Mouse (Mus musculus): Measurements from ENCODE around the gene Aldh16a1. TPM values are rescaled to one million over a fixed set of nuclear protein-coding genes. Genes with fewer than 3 reads are reported as not detected.
"Not testable (repeated sequence)": the region's sequence is repeated elsewhere in the genome, so short reads cannot be mapped to it uniquely, and the experiment has no call there.

The Aldh16a1 gene
- total and polyA plus RNA-seq, 3 experiments, result 26.9 to 49.8 (median 45.1) TPM

- Histone ChIP-seq H3K4me1 (ENCODE audit: control insufficient read depth in 1 of 2, insufficient read depth in 2 of 2) (peaks cover 0 to 1% of the 10 kb centered on the region in 2 experiments; a peak in 2 of 4 replicates), H3K36me3 (replicated peaks in 1 of 2; ENCODE audit: control insufficient read depth in 1 of 2, insufficient read depth in 1 of 2, low read length in 1 of 2) (peaks cover 0 to under 1% of the 10 kb centered on the region in 2 experiments), H3K9ac (ENCODE audit: insufficient read depth, low read depth) (no peak overlapping the region), H3K9me3 (replicated peaks; ENCODE audit: low read length) (no peaks in the 10 kb centered on the region), H3K4me3 (replicated peaks in 1 of 3; ENCODE audit: low read depth in 2 of 3, low read length in 2 of 3, poor library complexity in 1 of 3) (no peak overlapping the region), H3K27me3 (replicated peaks) (no peaks in the 10 kb centered on the region), H3K79me2 (replicated peaks; ENCODE audit: control insufficient read depth, extremely low read depth, insufficient read depth, poor library complexity, severe bottlenecking) (no peaks in the 10 kb centered on the region), H3K27ac (ENCODE audit: insufficient read depth, low read depth) (no peak overlapping the region), H3K4me2 (ENCODE audit: insufficient read depth, low read depth, poor library complexity, severe bottlenecking) (no peak overlapping the region)
- no peak for DNase-seq (ENCODE audit: extremely low read depth)
- dilution Hi-C loops (cut with MboI; ENCODE audit: extremely low pct_ligation_motif_present, extremely low pct_unique_long_range_greater_than_20kb, low sequenced_read_pairs) (no loop called here), in situ Hi-C loops (cut with MboI; ENCODE audit: low pct_ligation_motif_present, low pct_unique_long_range_greater_than_20kb, low sequenced_read_pairs) (no loop called here)
- TF ChIP-seq BHLHE40 (IDR thresholded peaks at IDR 0.05; ENCODE audit: low read depth, low read length) (no peak), EP300 (IDR thresholded peaks at IDR 0.05; ENCODE audit: low read length) (no peak), ZMIZ1 (IDR thresholded peaks at IDR 0.05; ENCODE audit: low read depth, low read length) (no peak), TBP (conservative IDR thresholded peaks at IDR 0.05; ENCODE audit: low read depth, low read length) (no peak), KAT2A (IDR thresholded peaks at IDR 0.05; ENCODE audit: insufficient replicate concordance, low read length) (no peak), NELFE (IDR thresholded peaks at IDR 0.05; ENCODE audit: low read depth, low read length) (no peak), MXI1 (IDR thresholded peaks at IDR 0.05; ENCODE audit: low read depth, low read length) (no peak), USF1 (IDR thresholded peaks at IDR 0.05; ENCODE audit: low read depth, low read length) (no peak), PAX5 (IDR thresholded peaks at IDR 0.05; ENCODE audit: low read length) (no peak), HCFC1 (IDR thresholded peaks at IDR 0.05; ENCODE audit: low read depth, low read length) (no peak), MAZ (IDR thresholded peaks at IDR 0.05; ENCODE audit: low read depth, low read length) (no peak), UBTF (IDR thresholded peaks at IDR 0.05; ENCODE audit: low read depth, low read length) (no peak), ZKSCAN1 (IDR thresholded peaks at IDR 0.05; ENCODE audit: borderline replicate concordance, low read depth, low read length) (no peak), ELF1 (IDR thresholded peaks at IDR 0.05; ENCODE audit: low read depth, low read length) (no peak), ZC3H11A (IDR thresholded peaks at IDR 0.05; ENCODE audit: low read depth, low read length) (no peak), RAD21 (IDR thresholded peaks at IDR 0.05; ENCODE audit: low read depth, low read length) (no peak), TCF12 (IDR thresholded peaks at IDR 0.05; ENCODE audit: low read depth, low read length) (no peak), MAFK (IDR thresholded peaks at IDR 0.05; ENCODE audit: insufficient replicate concordance, low read length) (no peak), JUN (IDR thresholded peaks at IDR 0.05; ENCODE audit: insufficient read depth, low read depth, low read length) (no peak), ETS1 (conservative IDR thresholded peaks at IDR 0.05; ENCODE audit: low read depth, low read length) (no peak)
Observed at GRCm38 (mm10) chr7:45112529-45112928, 41.9 kb downstream of the Aldh16a1 start.

DNA sequence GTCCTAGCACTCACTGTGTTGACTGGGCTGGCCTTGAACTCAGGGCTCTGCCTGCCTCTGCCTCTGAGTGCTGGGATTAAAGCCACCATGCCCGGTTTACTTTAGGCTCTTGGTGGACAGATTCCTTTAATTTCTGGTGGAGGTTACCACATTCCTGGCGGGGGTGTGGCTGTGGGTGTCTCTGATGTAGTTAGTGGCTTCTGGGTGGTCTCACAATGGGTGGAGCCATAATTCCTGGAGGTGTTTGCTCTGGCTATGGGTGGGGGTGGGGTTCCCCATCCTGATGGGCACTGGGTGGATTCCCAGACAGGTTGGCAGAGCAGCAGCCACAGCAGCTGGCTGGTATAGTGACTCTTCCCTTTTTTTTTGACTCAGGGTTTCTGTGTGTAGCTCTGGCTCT, 42.4 kb downstream of the Aldh16a1 start:
- dilution Hi-C loops (cut with MboI; ENCODE audit: extremely low pct_ligation_motif_present, extremely low pct_unique_long_range_greater_than_20kb, low sequenced_read_pairs), result no loop called here

GRCm38 (mm10) chr7:45110089-45110488, 44.3 kb downstream of the Aldh16a1 start:
- dilution Hi-C loops (cut with MboI; ENCODE audit: extremely low pct_ligation_motif_present, extremely low pct_unique_long_range_greater_than_20kb, low sequenced_read_pairs); H3K27ac ChIP-seq (ENCODE audit: insufficient read depth, low read depth); H3K9ac ChIP-seq (ENCODE audit: insufficient read depth, low read depth); H3K4me3 ChIP-seq (replicated peaks in 1 of 3; ENCODE audit: low read depth in 2 of 3, low read length in 2 of 3, poor library complexity in 1 of 3); H3K4me2 ChIP-seq (ENCODE audit: insufficient read depth, low read depth, poor library complexity, severe bottlenecking); in situ Hi-C loops (cut with MboI; ENCODE audit: low pct_ligation_motif_present, low pct_unique_long_range_greater_than_20kb, low sequenced_read_pairs); H3K27me3 ChIP-seq (replicated peaks); H3K4me1 ChIP-seq (ENCODE audit: control insufficient read depth in 1 of 2, insufficient read depth in 2 of 2); H3K36me3 ChIP-seq (replicated peaks in 1 of 2; ENCODE audit: control insufficient read depth in 1 of 2, insufficient read depth in 1 of 2, low read length in 1 of 2); DNase-seq (ENCODE audit: extremely low read depth); H3K9me3 ChIP-seq (replicated peaks; ENCODE audit: low read length); H3K79me2 ChIP-seq (replicated peaks; ENCODE audit: control insufficient read depth, extremely low read depth, insufficient read depth, poor library complexity, severe bottlenecking): not testable (repeated sequence)

More for the DNA sequence above, 42.4 kb downstream of the Aldh16a1 start:
- Histone ChIP-seq H3K27me3 (replicated peaks) (no peaks in the 10 kb centered on the region), H3K4me1 (ENCODE audit: control insufficient read depth in 1 of 2, insufficient read depth in 2 of 2) (no peaks in the 10 kb centered on the region), H3K36me3 (replicated peaks in 1 of 2; ENCODE audit: control insufficient read depth in 1 of 2, insufficient read depth in 1 of 2, low read length in 1 of 2) (no peaks in the 10 kb centered on the region), H3K4me2 (ENCODE audit: insufficient read depth, low read depth, poor library complexity, severe bottlenecking) (no peak overlapping the region), H3K4me3 (replicated peaks in 1 of 3; ENCODE audit: low read depth in 2 of 3, low read length in 2 of 3, poor library complexity in 1 of 3) (no peak overlapping the region), H3K9me3 (replicated peaks; ENCODE audit: low read length) (no peaks in the 10 kb centered on the region), H3K79me2 (replicated peaks; ENCODE audit: control insufficient read depth, extremely low read depth, insufficient read depth, poor library complexity, severe bottlenecking) (no peaks in the 10 kb centered on the region), H3K9ac (ENCODE audit: insufficient read depth, low read depth) (no peak overlapping the region), H3K27ac (ENCODE audit: insufficient read depth, low read depth) (no peak overlapping the region)
- TF ChIP-seq USF2 (conservative IDR thresholded peaks at IDR 0.05; ENCODE audit: low read depth, low read length), result no peak
- TF ChIP-seq POLR2AphosphoS2 (IDR thresholded peaks at IDR 0.05; ENCODE audit: low read depth, low read length), result no peak
- no peak for TF ChIP-seq ETS1 (conservative IDR thresholded peaks at IDR 0.05; ENCODE audit: low read depth, low read length)
- no peak for TF ChIP-seq ZKSCAN1 (IDR thresholded peaks at IDR 0.05; ENCODE audit: borderline replicate concordance, low read depth, low read length)
- no peak for TF ChIP-seq ZNF384 (IDR thresholded peaks at IDR 0.05; ENCODE audit: low read depth, low read length)
- no peak for TF ChIP-seq TBP (conservative IDR thresholded peaks at IDR 0.05; ENCODE audit: low read depth, low read length)
- no peak for TF ChIP-seq JUN (IDR thresholded peaks at IDR 0.05; ENCODE audit: insufficient read depth, low read depth, low read length)
- no peak for TF ChIP-seq SMC3 (IDR thresholded peaks at IDR 0.05; ENCODE audit: low read depth, low read length)
- no peak for TF ChIP-seq MAX (IDR thresholded peaks at IDR 0.05; ENCODE audit: low read length)
- TF ChIP-seq BHLHE40 (IDR thresholded peaks at IDR 0.05; ENCODE audit: low read depth, low read length), result no peak
- no peak for TF ChIP-seq USF1 (IDR thresholded peaks at IDR 0.05; ENCODE audit: low read depth, low read length)
- no peak for TF ChIP-seq CHD2 (IDR thresholded peaks at IDR 0.05; ENCODE audit: low read length)
- no peak for DNase-seq (ENCODE audit: extremely low read depth)
- in situ Hi-C loops (cut with MboI; ENCODE audit: low pct_ligation_motif_present, low pct_unique_long_range_greater_than_20kb, low sequenced_read_pairs), result no loop called here

Measured in CH12.LX (cell line).